Mouse (Mus musculus) kidney, adult 2 months (tissue): Measurements from ENCODE around the gene Klf12. TPM values are rescaled to one million over a fixed set of nuclear protein-coding genes. Genes with fewer than 3 reads are reported as not detected.

Experiments used
- DNase-seq: peaks from one replicate; pipeline ENCODE4 v3.0.0; 2021
- H3K27ac ChIP-seq: fragments of 200-500 bp; 2 replicates; pipeline ENCODE4 v1.5.1; 2012; ENCODE audit warnings: low read depth, low read length, control low read depth, inconsistent platforms; ENCODE audit not compliant: insufficient read depth
- H3K27me3 ChIP-seq: fragments of 200-500 bp; replicated peaks from 2 replicates; pipeline ENCODE4 v1.6.1; 2012; ENCODE audit warnings: mild to moderate bottlenecking, moderate library complexity, low read length, inconsistent platforms; ENCODE audit not compliant: control insufficient read depth, insufficient read depth
- H3K36me3 ChIP-seq: fragments of 200-500 bp; 2 replicates; pipeline ENCODE4 v1.6.1; 2012; ENCODE audit warnings: mild to moderate bottlenecking, moderate library complexity, low read length, inconsistent platforms; ENCODE audit not compliant: control insufficient read depth, insufficient read depth
- H3K4me1 ChIP-seq: fragments of 200-500 bp; 2 replicates; pipeline ENCODE4 v1.6.1; 2011; ENCODE audit warnings: low read length; ENCODE audit not compliant: control insufficient read depth, insufficient read depth
- H3K4me3 ChIP-seq: fragments of 200-500 bp; 2 replicates; pipeline ENCODE4 v1.5.1; 2011; ENCODE audit warnings: mild to moderate bottlenecking, low read depth, low read length, control low read depth; ENCODE audit not compliant: insufficient read depth
- CTCF ChIP-seq: fragments of 200-500 bp; conservative IDR thresholded peaks from 2 replicates; pipeline ENCODE4 v1.5.1; 2011; ENCODE audit warnings: low read depth, mild to moderate bottlenecking, control low read depth, low read length, moderate library complexity, mixed read lengths; ENCODE audit not compliant: insufficient read depth, insufficient read length
- POLR2A ChIP-seq: fragments of 200-500 bp; IDR thresholded peaks from one replicate; pipeline ENCODE4 v1.6.1; 2011; ENCODE audit warnings: low read depth, low read length, control low read depth
- WGBS: fragments of 180-500 bp; shearing (Covaris S2); methylation state at CpG from one replicate; pipeline ENCODE4 v1.1.7; 2018; 5-methylcytosine and 5-hydroxymethylcytosine counted together
- polyA plus RNA-seq: library from polyadenylated mRNA; depleted of rRNA; stranded (reverse); fragments of >200 nt; gene quantifications from 2 replicates; pipeline ENCODE4 v1.2.3, GENCODE M21; 2012

Gene Klf12
- polyA plus RNA-seq, 1 experiment, result 11.0 TPM

DNA sequence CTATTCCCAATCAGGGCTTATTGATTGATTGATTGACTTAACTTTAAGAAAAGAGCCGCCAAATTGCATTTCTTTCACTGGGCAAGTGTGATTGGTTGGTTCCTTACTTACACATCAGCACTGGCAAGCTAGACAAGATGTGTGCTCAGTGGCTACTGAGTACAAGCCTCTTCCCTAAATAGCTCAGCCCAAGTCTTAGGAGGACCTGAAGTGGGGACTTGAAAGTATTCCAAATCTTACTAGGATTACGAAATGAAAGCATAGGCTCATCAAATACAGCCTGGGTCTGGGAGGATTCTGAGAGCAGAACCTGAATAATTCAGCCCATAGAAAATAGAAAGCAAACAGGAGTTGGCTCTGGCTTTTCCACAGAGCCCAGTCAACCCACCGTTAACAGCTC is 303.3 kb downstream of the Klf12 start:
- no peak for TF ChIP-seq POLR2A
- no peak for TF ChIP-seq CTCF
- no peak overlapping the region for H3K27ac ChIP-seq
- 90% methylated on average over 3 of the region's 3 CpGs for WGBS
- H3K36me3 ChIP-seq, result no peaks in the 10 kb centered on the region
- no peaks in the 10 kb centered on the region; the same call in 1 of the 2 replicates for H3K4me1 ChIP-seq
- no peaks in the 10 kb centered on the region for H3K27me3 ChIP-seq
- DNase-seq, result no peak
- no peak overlapping the region for H3K4me3 ChIP-seq

- H3K27ac ChIP-seq, result no peak overlapping the region
- 84% methylated on average over 4 of the region's 4 CpGs for WGBS
- no peaks in the 10 kb centered on the region for H3K36me3 ChIP-seq
- no peak for DNase-seq
- H3K4me1 ChIP-seq, result no peaks in the 10 kb centered on the region
- no peak for TF ChIP-seq CTCF
- TF ChIP-seq POLR2A, result no peak
- no peaks in the 10 kb centered on the region; the same call in 1 of the 2 replicates for H3K27me3 ChIP-seq
- no peak overlapping the region for H3K4me3 ChIP-seq
Observed at GRCm38 (mm10) chr14:99967920-99968319, 316.6 kb downstream of the Klf12 start.

GRCm38 (mm10) chr14:99960500-99961229 is 323.8 kb downstream of the Klf12 start:
- TF ChIP-seq CTCF (no peak), POLR2A (no peak)
- Histone ChIP-seq H3K4me1 (no peaks in the 10 kb centered on the region), H3K4me3 (no peak overlapping the region), H3K36me3 (no peaks in the 10 kb centered on the region), H3K27ac (no peak overlapping the region), H3K27me3 (no peaks in the 10 kb centered on the region; the same call in 1 of the 2 replicates)
- DNase-seq, result no peak
- WGBS, result 65% methylated on average over 10 of the region's 10 CpGs

GRCm38 (mm10) chr14:99955133-99955532 is 329.3 kb downstream of the Klf12 start:
- Histone ChIP-seq H3K27me3 (no peaks in the 10 kb centered on the region), H3K36me3 (no peaks in the 10 kb centered on the region), H3K4me1 (no peaks in the 10 kb centered on the region), H3K4me3 (no peak overlapping the region), H3K27ac (no peak overlapping the region)
- TF ChIP-seq POLR2A (no peak), CTCF (no peak)
- DNase-seq, result no peak
- 93% methylated on average over 4 of the region's 4 CpGs for WGBS

GRCm38 (mm10) chr14:99944221-99945108 is 340.0 kb downstream of the Klf12 start:
- WGBS, result 77% methylated on average over 17 of the region's 17 CpGs
- H3K4me3 ChIP-seq, result no peak overlapping the region
- no peak for TF ChIP-seq POLR2A
- TF ChIP-seq CTCF, result no peak
- H3K27ac ChIP-seq, result no peak overlapping the region
- no peaks in the 10 kb centered on the region for H3K27me3 ChIP-seq
- no peaks in the 10 kb centered on the region; the same call in 1 of the 2 replicates for H3K36me3 ChIP-seq
- no peaks in the 10 kb centered on the region; the same call in 1 of the 2 replicates for H3K4me1 ChIP-seq
- peak; percentile 36 for DNase-seq

- Histone ChIP-seq H3K27me3 (no peaks in the 10 kb centered on the region), H3K36me3 (no peaks in the 10 kb centered on the region; the same call in 1 of the 2 replicates), H3K27ac (no peak overlapping the region), H3K4me1 (no peaks in the 10 kb centered on the region; the same call in 1 of the 2 replicates), H3K4me3 (no peak overlapping the region)
- TF ChIP-seq POLR2A (no peak), CTCF (no peak)
- DNase-seq, result peak; percentile 65
- WGBS, result 15% methylated on average over 8 of the region's 8 CpGs
Observed at GRCm38 (mm10) chr14:99943156-99943555, 341.3 kb downstream of the Klf12 start.

DNA sequence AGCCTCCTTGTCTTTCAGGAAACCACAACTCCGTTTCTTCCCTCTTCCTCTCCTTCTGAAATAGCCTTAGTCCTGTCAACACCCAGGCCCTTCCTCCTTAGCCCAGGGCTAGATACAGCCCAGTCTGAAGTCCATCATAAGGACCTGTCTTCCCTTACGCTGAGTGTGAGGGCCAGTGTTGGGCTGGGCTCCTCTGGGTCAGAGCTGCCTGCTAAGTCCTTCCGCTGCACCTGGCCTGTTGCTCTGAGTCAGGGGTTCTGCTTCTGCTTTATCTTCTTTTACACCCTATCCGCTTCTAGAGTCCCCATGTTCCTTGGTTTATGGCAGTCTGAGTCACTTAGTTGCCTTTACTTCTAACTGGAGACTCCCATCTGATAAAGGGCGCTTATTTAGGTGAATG is 351.0 kb downstream of the Klf12 start:
- Histone ChIP-seq H3K4me3 (no peak overlapping the region), H3K27ac (no peak overlapping the region), H3K36me3 (0 out of 2 replicates have a peak, but pooled peaks cover 1% of the 10 kb centered on the region), H3K27me3 (no peaks in the 10 kb centered on the region), H3K4me1 (no peaks in the 10 kb centered on the region)
- 82% methylated on average over 5 of the region's 5 CpGs for WGBS
- DNase-seq, result no peak
- TF ChIP-seq CTCF (no peak), POLR2A (no peak)
